23 mouse cellular contexts compared by ENCODE assay signal in genomic region chr3:93297542-93297941, GRCm38 (mm10). TPM values are rescaled to one million over a fixed set of nuclear protein-coding genes. Genes with fewer than 3 reads are reported as not detected.
"Had no signal": no experiment of that assay in that cellular context is flagged by ENCODE, and none has a peak within 500 bp of the region (broad histone marks: within the 10 kb centered on the region; RNA-seq: fewer than 3 reads in every experiment).

No protein-coding gene starts in this region.

- DNase-seq: kidney, adult 8-10 months; kidney, postnatal 25 days; lung, embryonic 14.5 days; lung, postnatal 10 days; lung, postnatal 4 days; midbrain, embryonic 14.5 days; right cerebral cortex, postnatal 14 days; thymus, adult 2 months; thymus, postnatal 25 days had no signal

- H3K27ac ChIP-seq: limb, embryonic 15.5 days; liver, embryonic 12.5 days; midbrain, embryonic 10.5 days; neural tube, embryonic 15.5 days had no signal

- H3K27me3 ChIP-seq: limb, embryonic 15.5 days; liver, embryonic 12.5 days; neural tube, embryonic 15.5 days had no signal

- H3K4me3 ChIP-seq: limb, embryonic 15.5 days; liver, embryonic 12.5 days; midbrain, embryonic 10.5 days; myocyte; neural tube, embryonic 15.5 days had no signal

- ATAC-seq: intestine, postnatal 0 days; liver, embryonic 12.5 days had no signal

- H3K9me3 ChIP-seq: limb, embryonic 15.5 days; liver, embryonic 12.5 days; midbrain, embryonic 10.5 days; neural tube, embryonic 15.5 days had no signal

- H3K9ac ChIP-seq: limb, embryonic 15.5 days; liver, embryonic 12.5 days; lung, embryonic 14.5 days; neural tube, embryonic 15.5 days had no signal

- H3K36me3 ChIP-seq: limb, embryonic 15.5 days; liver, embryonic 12.5 days; midbrain, embryonic 10.5 days; neural tube, embryonic 15.5 days had no signal

- H3K4me1 ChIP-seq: limb, embryonic 15.5 days; liver, embryonic 12.5 days; midbrain, embryonic 10.5 days; neural tube, embryonic 15.5 days had no signal

- H3K4me2 ChIP-seq: limb, embryonic 15.5 days; liver, embryonic 12.5 days; lung, embryonic 14.5 days; neural tube, embryonic 15.5 days had no signal

RNA-seq across cellular contexts. Expression of gene Hrnr, which starts 22.0 kb away (rescaled TPM):
- total RNA-seq: layer of hippocampus, postnatal 25 days had no signal
- polyA plus RNA-seq: intestine, postnatal 0 days; limb, embryonic 11.5 days; liver, embryonic 12.5 days; liver, embryonic 16.5 days; lung, embryonic 14.5 days; midbrain, embryonic 10.5 days; midbrain, embryonic 14.5 days; myocyte; neural tube, embryonic 11.5 days; stomach, embryonic 14.5 days; testis, adult 2 months; urinary bladder, adult 2 months had no signal

RNA-seq across cellular contexts. Expression of gene Flg, which starts 24.2 kb away (rescaled TPM):
- total RNA-seq: layer of hippocampus, postnatal 25 days; megakaryocyte, adult 5-6 weeks had no signal
- polyA plus RNA-seq: intestine, postnatal 0 days; limb, embryonic 11.5 days; liver, embryonic 12.5 days; liver, embryonic 16.5 days; lung, embryonic 14.5 days; midbrain, embryonic 10.5 days; midbrain, embryonic 14.5 days; myocyte; neural tube, embryonic 11.5 days; neural tube, embryonic 15.5 days; urinary bladder, adult 2 months had no signal
